Mouse (Mus musculus) lung, embryonic 14.5 days (tissue): ENCODE measurements around the gene Mcam. TPM values are rescaled to one million over a fixed set of nuclear protein-coding genes. Genes with fewer than 3 reads are reported as not detected.
A peak's percentile ranks its signal among the peaks of the same experiment; 100 is the strongest.

ENCODE experiments used
- ATAC-seq: fragments of 200-750 bp; cut with Nextera tagmentation; 2 replicates; pipeline ENCODE4 v1.8.0; 2017; ENCODE audit warnings: mild to moderate bottlenecking, moderate TSS enrichment, moderate library complexity; ENCODE audit not compliant: insufficient read depth
- DNase-seq: peaks from one replicate; pipeline ENCODE4 v3.0.0-alpha.2; 2015
- H3K27ac ChIP-seq: fragments of 300-500 bp; sonication (generic); 2 replicates; pipeline ENCODE4 v1.5.1; 2014; ENCODE audit warnings: low read depth, mild to moderate bottlenecking, moderate library complexity
- H3K27me3 ChIP-seq: fragments of 300-500 bp; sonication (generic); 2 replicates; pipeline ENCODE4 v1.6.1; 2014; ENCODE audit warnings: low read length, control low read depth; ENCODE audit not compliant: insufficient read depth
- H3K36me3 ChIP-seq: fragments of 300-500 bp; sonication (generic); 2 replicates; pipeline ENCODE4 v1.6.1; 2014; ENCODE audit warnings: control low read depth; ENCODE audit not compliant: insufficient read depth
- H3K4me1 ChIP-seq: fragments of 300-500 bp; sonication (generic); 2 replicates; pipeline ENCODE4 v1.6.1; 2014; ENCODE audit warnings: antibody characterized with exemption, control low read depth; ENCODE audit not compliant: insufficient read depth
- H3K4me2 ChIP-seq: fragments of 300-500 bp; sonication (generic); 2 replicates; pipeline ENCODE4 v1.6.1; 2014; ENCODE audit warnings: mild to moderate bottlenecking
- H3K4me3 ChIP-seq: fragments of 300-500 bp; sonication (generic); 2 replicates; pipeline ENCODE4 v1.5.1; 2014; ENCODE audit warnings: low read depth, low read length
- H3K9ac ChIP-seq: fragments of 300-500 bp; sonication (generic); 2 replicates; pipeline ENCODE4 v1.6.1; 2014
- H3K9me3 ChIP-seq: fragments of 300-500 bp; sonication (generic); 2 replicates; pipeline ENCODE4 v1.6.1; 2016; ENCODE audit warnings: low read depth, low read length, control low read depth
- CTCF ChIP-seq: IDR thresholded peaks from 2 replicates; pipeline ENCODE4 v1.5.1; 2016; ENCODE audit warnings: antibody characterized with exemption, low read depth
- WGBS: fragments of 180-500 bp; shearing (Covaris S2); extraction: QIAGEN DNeasy Blood & Tissue Kit; methylation state at CpG from one replicate; pipeline ENCODE4 v1.1.7; 2014; 5-methylcytosine and 5-hydroxymethylcytosine counted together
- polyA plus RNA-seq: library from polyadenylated mRNA; unstranded; fragments of >200 nt; fragmentation: Nextera tagmentation; extraction: Ambion mirVana; gene quantifications from 2 replicates; pipeline ENCODE4 v1.2.1, GENCODE M21; 2014

Gene Mcam
- polyA plus RNA-seq, 1 experiment from 2014 or later = 84.9 TPM

GRCm38 (mm10) chr9:44130034-44130433 lies 4.2 kb upstream of the Mcam start:
- WGBS = under 1% methylated on average over 27 of the region's 27 CpGs
- peak overlapping the region; percentile 61 for H3K9ac ChIP-seq
- peak; percentile 75 for ATAC-seq
- H3K4me3 ChIP-seq = peak overlapping the region; percentile 39
- DNase-seq = peak; percentile 92
- H3K36me3 ChIP-seq = no peaks in the 10 kb centered on the region
- no peaks in the 10 kb centered on the region for H3K9me3 ChIP-seq
- H3K27ac ChIP-seq = peak overlapping the region; percentile 92
- peaks cover 8% of the 10 kb centered on the region for H3K27me3 ChIP-seq
- H3K4me1 ChIP-seq = peaks cover 16% of the 10 kb centered on the region; the same call in 1 of the 2 replicates
- no peak for TF ChIP-seq CTCF
- H3K4me2 ChIP-seq = peak overlapping the region; percentile 83

- WGBS = 19% methylated on average over 19 of the region's 19 CpGs
- no peaks in the 10 kb centered on the region for H3K36me3 ChIP-seq
- 0 out of 2 replicates have a peak overlapping the region, but pooled peaks have one; percentile 61 for H3K9ac ChIP-seq
- ATAC-seq (peak; percentile 41), DNase-seq (peak; percentile 65)
- peak overlapping the region; percentile 83 for H3K4me2 ChIP-seq
- H3K9me3 ChIP-seq = no peaks in the 10 kb centered on the region
- peak overlapping the region; percentile 39 for H3K4me3 ChIP-seq
- no peak for TF ChIP-seq CTCF
- H3K27me3 ChIP-seq = peaks cover 8% of the 10 kb centered on the region
- peaks cover 18% of the 10 kb centered on the region for H3K4me1 ChIP-seq
- peak overlapping the region; percentile 92 for H3K27ac ChIP-seq
Observed at GRCm38 (mm10) chr9:44130581-44131275, 3.5 kb upstream of the Mcam start.

- no peak overlapping the region; the same call in 1 of the 2 replicates for H3K9ac ChIP-seq
- H3K4me3 ChIP-seq = 0 out of 2 replicates have a peak overlapping the region, but pooled peaks have one; percentile 3
- WGBS = 39% methylated on average over 7 of the region's 7 CpGs
- no peak for DNase-seq
- peak overlapping the region; percentile 83 for H3K4me2 ChIP-seq
- no peak for ATAC-seq
- H3K36me3 ChIP-seq = no peaks in the 10 kb centered on the region
- H3K9me3 ChIP-seq = no peaks in the 10 kb centered on the region
- H3K27me3 ChIP-seq = peaks cover 8% of the 10 kb centered on the region
- H3K4me1 ChIP-seq = peaks cover 22% of the 10 kb centered on the region
- no peak for TF ChIP-seq CTCF
- H3K27ac ChIP-seq = peak overlapping the region; percentile 92; the same call in 1 of the 2 replicates
Observed at GRCm38 (mm10) chr9:44131276-44131590, 3.0 kb upstream of the Mcam start.

GRCm38 (mm10) chr9:44132200-44132599 lies 2.1 kb upstream of the Mcam start:
- TF ChIP-seq CTCF = no peak
- H3K27me3 ChIP-seq = peaks cover 8% of the 10 kb centered on the region
- DNase-seq (no peak), ATAC-seq (no peak)
- H3K27ac ChIP-seq = peak overlapping the region; percentile 40; the same call in 1 of the 2 replicates
- H3K4me3 ChIP-seq = no peak overlapping the region
- peaks cover 7% of the 10 kb centered on the region for H3K36me3 ChIP-seq
- H3K4me2 ChIP-seq = peak overlapping the region; percentile 89; the same call in 1 of the 2 replicates
- 47% methylated on average over 5 of the region's 5 CpGs for WGBS
- H3K4me1 ChIP-seq = peaks cover 20% of the 10 kb centered on the region
- no peaks in the 10 kb centered on the region for H3K9me3 ChIP-seq
- no peak overlapping the region for H3K9ac ChIP-seq

GRCm38 (mm10) chr9:44133287-44133686 lies 982 bp upstream of the Mcam start:
- Histone ChIP-seq H3K4me1 (peaks cover 20% of the 10 kb centered on the region), H3K4me2 (peak overlapping the region; percentile 89), H3K36me3 (peaks cover 12% of the 10 kb centered on the region), H3K4me3 (peak overlapping the region; percentile 61), H3K27ac (peak overlapping the region; percentile 81; the same call in 1 of the 2 replicates), H3K9ac (peak overlapping the region; percentile 2; the same call in 1 of the 2 replicates), H3K9me3 (no peaks in the 10 kb centered on the region), H3K27me3 (peaks cover 8% of the 10 kb centered on the region)
- DNase-seq = no peak
- no peak for TF ChIP-seq CTCF
- no peak for ATAC-seq
- WGBS = 6% methylated on average over 2 of the region's 2 CpGs

- peak; percentile 67 for DNase-seq
- peak overlapping the region; percentile 61 for H3K4me3 ChIP-seq
- peak overlapping the region; percentile 89 for H3K4me2 ChIP-seq
- H3K27me3 ChIP-seq = peaks cover 8% of the 10 kb centered on the region
- H3K27ac ChIP-seq = peak overlapping the region; percentile 81
- WGBS = 2% methylated on average over 48 of the region's 49 CpGs
- peak overlapping the region; percentile 68 for H3K9ac ChIP-seq
- H3K9me3 ChIP-seq = no peaks in the 10 kb centered on the region
- H3K4me1 ChIP-seq = peaks cover 16% of the 10 kb centered on the region
- peaks cover 29% of the 10 kb centered on the region for H3K36me3 ChIP-seq
- ATAC-seq = peak; percentile 1; the same call in 1 of the 2 replicates
- TF ChIP-seq CTCF = no peak; the same call in 1 of the 2 replicates
Observed at GRCm38 (mm10) chr9:44134851-44135730, 822 bp downstream of the Mcam start.
